Mouse (Mus musculus): ENCODE measurements around the gene Gm21985.
A peak's percentile ranks its signal among the peaks of the same experiment; 100 is the strongest.
"Not testable (repeated sequence)": the region's sequence is repeated elsewhere in the genome, so short reads cannot be mapped to it uniquely, and the experiment has no call there.

The Gm21985 gene

GRCm38 (mm10) chr2:112265448-112266241, 469 bp upstream of the Gm21985 start, which contains the start of gene Slc12a6:
TSS of gene Slc12a6 (plus strand) at chr2:112265825.
- DNase-seq (ENCODE audit: low spot score in 2 of 2) = peak; percentile 88 to 93

GRCm38 (mm10) chr2:112266780-112267179, 666 bp downstream of the Gm21985 start:
- DNase-seq (ENCODE audit: low spot score in 2 of 2) = no peak

GRCm38 (mm10) chr2:112267547-112268269, 1.6 kb downstream of the Gm21985 start:
- DNase-seq (ENCODE audit: low spot score in 2 of 2) = no peak

GRCm38 (mm10) chr2:112270011-112270410, 3.9 kb downstream of the Gm21985 start:
- no peak for DNase-seq (ENCODE audit: low spot score in 2 of 2)

GRCm38 (mm10) chr2:112272909-112273308, 6.8 kb downstream of the Gm21985 start:
- no peak for DNase-seq (ENCODE audit: low spot score in 2 of 2)

GRCm38 (mm10) chr2:112273474-112273873, 7.4 kb downstream of the Gm21985 start:
- no peak for DNase-seq (ENCODE audit: low spot score in 2 of 2)

GRCm38 (mm10) chr2:112276870-112277269, 10.8 kb downstream of the Gm21985 start:
- DNase-seq (ENCODE audit: low spot score in 2 of 2) = no peak

GRCm38 (mm10) chr2:112282846-112283245, 16.7 kb downstream of the Gm21985 start:
- DNase-seq (ENCODE audit: low spot score in 2 of 2) = no peak

GRCm38 (mm10) chr2:112284363-112285030, 18.4 kb downstream of the Gm21985 start:
- peak in 1 of 2 experiments; percentile 21 for DNase-seq (ENCODE audit: low spot score in 2 of 2)

GRCm38 (mm10) chr2:112285031-112285390, 18.9 kb downstream of the Gm21985 start:
- no peak for DNase-seq (ENCODE audit: low spot score in 2 of 2)

- DNase-seq (ENCODE audit: low spot score in 2 of 2) = not testable (repeated sequence)
These were observed 19.9 kb downstream of the Gm21985 start for GRCm38 (mm10) chr2:112286062-112286461.

GRCm38 (mm10) chr2:112287059-112287458, 20.9 kb downstream of the Gm21985 start:
- DNase-seq (ENCODE audit: low spot score in 2 of 2) = no peak

- no peak for DNase-seq (ENCODE audit: low spot score in 2 of 2)
These were observed 23.4 kb downstream of the Gm21985 start for GRCm38 (mm10) chr2:112289507-112289906.

- DNase-seq (ENCODE audit: low spot score in 2 of 2) = no peak
These were observed 26.7 kb downstream of the Gm21985 start for GRCm38 (mm10) chr2:112292823-112293222.

GRCm38 (mm10) chr2:112296211-112296610, 30.1 kb downstream of the Gm21985 start:
- DNase-seq (ENCODE audit: low spot score in 2 of 2) = no peak

- no peak for DNase-seq (ENCODE audit: low spot score in 2 of 2)
These were observed 32.1 kb downstream of the Gm21985 start for GRCm38 (mm10) chr2:112298221-112298620.

GRCm38 (mm10) chr2:112308671-112309070, 42.6 kb downstream of the Gm21985 start:
- DNase-seq (ENCODE audit: low spot score in 2 of 2) = no peak

- DNase-seq (ENCODE audit: low spot score in 2 of 2) = no peak
These were observed 43.1 kb downstream of the Gm21985 start for GRCm38 (mm10) chr2:112309161-112309600.

GRCm38 (mm10) chr2:112315638-112316037, 49.5 kb downstream of the Gm21985 start:
- no peak for DNase-seq (ENCODE audit: low spot score in 2 of 2)

GRCm38 (mm10) chr2:112318227-112318626, 52.1 kb downstream of the Gm21985 start:
- no peak for DNase-seq (ENCODE audit: low spot score in 2 of 2)

- DNase-seq (ENCODE audit: low spot score in 2 of 2) = peak in 1 of 2 experiments; percentile 27
These were observed 52.8 kb downstream of the Gm21985 start for GRCm38 (mm10) chr2:112318905-112319304.

GRCm38 (mm10) chr2:112328069-112328777, 62.1 kb downstream of the Gm21985 start:
- DNase-seq (ENCODE audit: low spot score in 2 of 2) = no peak
